Mouse (Mus musculus) cerebellum, adult 9-10 months (tissue): Measurements from ENCODE around the gene Celsr3.

Experiments
- DNase-seq: peaks from one replicate; pipeline ENCODE4 v3.0.0; 2022

Celsr3 gene

GRCm38 (mm10) chr9:108825820-108826699, at the start of gene Celsr3:
Gene Celsr3 (plus strand): TSS chr9:108826320.
- DNase-seq: peak; percentile 93

GRCm38 (mm10) chr9:108776614-108777013, 49.5 kb upstream of the Celsr3 start:
- no peak for DNase-seq

GRCm38 (mm10) chr9:108777276-108777675, 48.8 kb upstream of the Celsr3 start:
- no peak for DNase-seq

GRCm38 (mm10) chr9:108780959-108781358, 45.2 kb upstream of the Celsr3 start:
- no peak for DNase-seq

GRCm38 (mm10) chr9:108781891-108782290, 44.2 kb upstream of the Celsr3 start:
- DNase-seq: no peak

GRCm38 (mm10) chr9:108782836-108783547, 43.1 kb upstream of the Celsr3 start:
- DNase-seq: no peak

GRCm38 (mm10) chr9:108783548-108784463, 42.3 kb upstream of the Celsr3 start, which contains the start of gene Ip6k2:
Gene Ip6k2 (plus strand): TSS chr9:108783796.
- peak; percentile 96 for DNase-seq

- no peak for DNase-seq
These were observed 40.7 kb upstream of the Celsr3 start for GRCm38 (mm10) chr9:108785416-108785815.

GRCm38 (mm10) chr9:108786494-108786893, 39.6 kb upstream of the Celsr3 start:
- DNase-seq: no peak

- no peak for DNase-seq
These were observed 39.0 kb upstream of the Celsr3 start for GRCm38 (mm10) chr9:108787080-108787479.

GRCm38 (mm10) chr9:108788713-108789112, 37.4 kb upstream of the Celsr3 start:
- peak; percentile 7 for DNase-seq

- DNase-seq: no peak
These were observed 33.8 kb upstream of the Celsr3 start for GRCm38 (mm10) chr9:108792307-108792706.

- DNase-seq: peak; percentile 7
These were observed 33.4 kb upstream of the Celsr3 start for GRCm38 (mm10) chr9:108792730-108793129.

- DNase-seq: no peak
These were observed 30.8 kb upstream of the Celsr3 start for GRCm38 (mm10) chr9:108795281-108795680.

GRCm38 (mm10) chr9:108795762-108796161, 30.4 kb upstream of the Celsr3 start:
- DNase-seq: no peak

GRCm38 (mm10) chr9:108796351-108796981, 29.7 kb upstream of the Celsr3 start:
- DNase-seq: no peak

GRCm38 (mm10) chr9:108797477-108797876, 28.6 kb upstream of the Celsr3 start:
- DNase-seq: no peak

GRCm38 (mm10) chr9:108798508-108799075, 27.5 kb upstream of the Celsr3 start:
- no peak for DNase-seq

- peak; percentile 66 for DNase-seq
These were observed 26.6 kb upstream of the Celsr3 start for GRCm38 (mm10) chr9:108799564-108799963.

GRCm38 (mm10) chr9:108805768-108806167, 20.4 kb upstream of the Celsr3 start:
- DNase-seq: no peak

- DNase-seq: no peak
These were observed 19.7 kb upstream of the Celsr3 start for GRCm38 (mm10) chr9:108806379-108806778.

- peak; percentile 62 for DNase-seq
These were observed 19.3 kb upstream of the Celsr3 start for GRCm38 (mm10) chr9:108806831-108807230.
